Mouse (Mus musculus): ENCODE data around the gene C1qa. TPM values are rescaled to one million over a fixed set of nuclear protein-coding genes. Genes with fewer than 3 reads are reported as not detected.

C1qa gene
- polyA plus RNA-seq, 1 experiment from 2014 or later: 30.7 TPM

DNA sequence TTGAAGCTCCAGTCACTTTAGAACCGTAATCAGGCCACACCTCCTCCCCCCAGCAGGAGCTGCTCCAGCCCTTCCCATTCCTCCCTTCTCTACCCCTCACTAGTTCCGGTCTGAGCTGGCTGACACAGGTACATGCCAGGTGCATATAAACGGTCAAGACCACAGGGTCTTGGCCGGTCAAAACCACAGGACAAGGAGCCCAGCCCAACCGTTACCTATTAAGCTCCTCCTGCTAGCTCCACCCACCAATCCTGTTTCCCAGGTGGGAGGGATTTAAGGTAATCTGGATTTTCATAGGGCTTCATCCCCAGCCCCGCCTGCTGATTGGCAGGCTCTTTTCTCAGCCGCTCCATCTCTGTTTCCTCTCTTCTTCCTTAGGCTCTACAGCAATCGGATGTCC lies 20.4 kb downstream of the C1qa start:
- peaks cover 17% of the 10 kb centered on the region for H3K27me3 ChIP-seq

GRCm38 (mm10) chr4:136876971-136877370 lies 21.6 kb downstream of the C1qa start:
- no peak for ATAC-seq (replicated peaks; ENCODE audit: insufficient number of reproducible peaks, insufficient read depth, low FRiP score, low read depth)
- H3K4me2 ChIP-seq: no peak overlapping the region
- no peaks in the 10 kb centered on the region for H3K4me1 ChIP-seq (replicated peaks)
- 16% methylated on average over 7 of the region's 7 CpGs for WGBS
- H3K36me3 ChIP-seq: no peaks in the 10 kb centered on the region
- peaks cover 17% of the 10 kb centered on the region for H3K27me3 ChIP-seq
- H3K27ac ChIP-seq: no peak overlapping the region
- no peak overlapping the region for H3K9ac ChIP-seq
- H3K9me3 ChIP-seq (replicated peaks): no peaks in the 10 kb centered on the region
- H3K4me3 ChIP-seq: no peak overlapping the region

More for the DNA sequence above, 20.4 kb downstream of the C1qa start:
- H3K4me1 ChIP-seq (replicated peaks): no peaks in the 10 kb centered on the region
- no peak overlapping the region for H3K4me2 ChIP-seq
- no peak overlapping the region for H3K27ac ChIP-seq
- no peak overlapping the region for H3K9ac ChIP-seq
- ATAC-seq (replicated peaks; ENCODE audit: insufficient number of reproducible peaks, insufficient read depth, low FRiP score, low read depth): no peak
- no peak overlapping the region for H3K4me3 ChIP-seq
- WGBS: 34% methylated on average over 8 of the region's 8 CpGs
- no peaks in the 10 kb centered on the region for H3K36me3 ChIP-seq
- no peaks in the 10 kb centered on the region for H3K9me3 ChIP-seq (replicated peaks)

DNA sequence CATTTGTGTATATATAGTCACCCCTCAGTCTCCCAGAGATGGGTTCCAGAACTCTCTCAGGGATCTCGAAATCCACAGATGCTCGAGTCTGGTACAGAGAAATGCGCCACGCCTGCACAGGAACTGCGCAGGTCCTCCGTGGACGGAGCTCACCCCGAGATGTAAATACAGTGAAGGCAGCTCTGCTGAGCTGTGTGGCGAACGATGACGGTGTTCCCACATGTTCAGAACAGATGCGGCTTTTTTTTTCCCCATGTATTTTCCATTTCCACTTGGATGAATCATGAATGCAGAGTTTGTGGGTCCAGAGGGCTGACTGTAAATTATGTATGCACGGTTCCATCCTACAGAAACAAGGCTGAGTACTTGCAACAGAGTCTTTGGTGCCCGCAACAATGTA lies 23.6 kb downstream of the C1qa start:
- no peak for ATAC-seq (replicated peaks; ENCODE audit: insufficient number of reproducible peaks, insufficient read depth, low FRiP score, low read depth)
- Histone ChIP-seq H3K4me2 (no peak overlapping the region), H3K4me1 (replicated peaks) (no peaks in the 10 kb centered on the region), H3K9ac (no peak overlapping the region), H3K9me3 (replicated peaks) (no peaks in the 10 kb centered on the region), H3K27me3 (peaks cover 14% of the 10 kb centered on the region), H3K27ac (no peak overlapping the region), H3K4me3 (no peak overlapping the region), H3K36me3 (no peaks in the 10 kb centered on the region)
- 87% methylated on average over 14 of the region's 14 CpGs for WGBS

GRCm38 (mm10) chr4:136868371-136868770 lies 30.2 kb downstream of the C1qa start:
- 72% methylated on average over 6 of the region's 6 CpGs for WGBS
- no peak for ATAC-seq (replicated peaks; ENCODE audit: insufficient number of reproducible peaks, insufficient read depth, low FRiP score, low read depth)
- H3K27me3 ChIP-seq: peaks cover 46% of the 10 kb centered on the region
- H3K27ac ChIP-seq: no peak overlapping the region
- H3K4me2 ChIP-seq: no peak overlapping the region
- H3K9me3 ChIP-seq (replicated peaks): no peaks in the 10 kb centered on the region
- H3K36me3 ChIP-seq: no peaks in the 10 kb centered on the region
- no peak overlapping the region for H3K4me3 ChIP-seq
- H3K4me1 ChIP-seq (replicated peaks): no peaks in the 10 kb centered on the region
- no peak overlapping the region for H3K9ac ChIP-seq

GRCm38 (mm10) chr4:136867690-136868345 lies 30.8 kb downstream of the C1qa start:
- H3K36me3 ChIP-seq: no peaks in the 10 kb centered on the region
- no peak overlapping the region for H3K4me2 ChIP-seq
- no peak overlapping the region for H3K27ac ChIP-seq
- H3K4me3 ChIP-seq: no peak overlapping the region
- no peaks in the 10 kb centered on the region for H3K4me1 ChIP-seq (replicated peaks)
- H3K9me3 ChIP-seq (replicated peaks): no peaks in the 10 kb centered on the region
- H3K9ac ChIP-seq: no peak overlapping the region
- H3K27me3 ChIP-seq: peaks cover 51% of the 10 kb centered on the region
- ATAC-seq (replicated peaks; ENCODE audit: insufficient number of reproducible peaks, insufficient read depth, low FRiP score, low read depth): no peak
- WGBS: 11% methylated on average over 10 of the region's 12 CpGs

DNA sequence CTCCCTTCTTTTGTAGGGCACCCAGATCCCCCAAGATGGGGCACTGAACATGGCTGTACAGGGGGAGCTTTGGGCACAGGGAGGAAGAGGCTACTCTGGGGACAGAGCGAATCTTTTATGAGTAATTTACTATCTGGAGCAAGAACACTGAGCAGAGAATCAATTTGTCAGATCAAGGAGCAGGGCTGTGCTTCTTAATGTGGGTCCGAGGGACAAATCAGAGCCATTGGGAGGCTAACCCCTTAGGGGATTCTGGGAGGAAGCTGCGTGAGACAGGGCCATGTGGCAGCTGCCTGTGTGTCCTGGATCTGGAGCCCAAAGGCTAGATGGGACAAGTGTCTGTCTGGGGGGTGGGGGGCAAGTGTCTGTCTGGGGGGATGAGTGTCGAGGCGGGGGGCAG lies 33.1 kb downstream of the C1qa start:
- 70% methylated on average over 5 of the region's 5 CpGs for WGBS
- H3K9ac ChIP-seq: no peak overlapping the region
- no peak for ATAC-seq (replicated peaks; ENCODE audit: insufficient number of reproducible peaks, insufficient read depth, low FRiP score, low read depth)
- no peaks in the 10 kb centered on the region for H3K9me3 ChIP-seq (replicated peaks)
- H3K27me3 ChIP-seq: peaks cover 71% of the 10 kb centered on the region
- H3K36me3 ChIP-seq: no peaks in the 10 kb centered on the region
- no peak overlapping the region for H3K4me3 ChIP-seq
- no peak overlapping the region for H3K4me2 ChIP-seq
- H3K27ac ChIP-seq: no peak overlapping the region
- peaks cover 4% of the 10 kb centered on the region; the same call in 1 of the 2 replicates for H3K4me1 ChIP-seq (replicated peaks)

GRCm38 (mm10) chr4:136864751-136865470 lies 33.7 kb downstream of the C1qa start:
- no peak overlapping the region for H3K4me2 ChIP-seq
- H3K4me1 ChIP-seq (replicated peaks): peaks cover 4% of the 10 kb centered on the region; the same call in 1 of the 2 replicates
- no peaks in the 10 kb centered on the region for H3K36me3 ChIP-seq
- no peak overlapping the region for H3K27ac ChIP-seq
- no peak for ATAC-seq (replicated peaks; ENCODE audit: insufficient number of reproducible peaks, insufficient read depth, low FRiP score, low read depth)
- H3K4me3 ChIP-seq: no peak overlapping the region
- H3K27me3 ChIP-seq: peaks cover 72% of the 10 kb centered on the region
- H3K9me3 ChIP-seq (replicated peaks): no peaks in the 10 kb centered on the region
- 21% methylated on average over 15 of the region's 15 CpGs for WGBS
- no peak overlapping the region for H3K9ac ChIP-seq

GRCm38 (mm10) chr4:136863517-136863916 lies 35.1 kb downstream of the C1qa start:
- Histone ChIP-seq H3K27ac (no peak overlapping the region), H3K9ac (no peak overlapping the region), H3K4me3 (no peak overlapping the region), H3K4me2 (no peak overlapping the region), H3K4me1 (replicated peaks) (peaks cover 4% of the 10 kb centered on the region; the same call in 1 of the 2 replicates), H3K9me3 (replicated peaks) (no peaks in the 10 kb centered on the region), H3K36me3 (no peaks in the 10 kb centered on the region), H3K27me3 (peaks cover 74% of the 10 kb centered on the region)
- no peak for ATAC-seq (replicated peaks; ENCODE audit: insufficient number of reproducible peaks, insufficient read depth, low FRiP score, low read depth)
- WGBS: 23% methylated on average over 9 of the region's 9 CpGs

GRCm38 (mm10) chr4:136862411-136862810 lies 36.2 kb downstream of the C1qa start:
- Histone ChIP-seq H3K4me2 (no peak overlapping the region), H3K9me3 (replicated peaks) (no peaks in the 10 kb centered on the region), H3K27me3 (peaks cover 74% of the 10 kb centered on the region), H3K27ac (no peak overlapping the region), H3K9ac (no peak overlapping the region), H3K4me3 (no peak overlapping the region), H3K36me3 (no peaks in the 10 kb centered on the region), H3K4me1 (replicated peaks) (peaks cover 4% of the 10 kb centered on the region; the same call in 1 of the 2 replicates)
- whole genome bisulfite sequencing: 45% methylated on average over 2 of the region's 2 CpGs
- ATAC-seq (replicated peaks; ENCODE audit: insufficient number of reproducible peaks, insufficient read depth, low FRiP score, low read depth): no peak

DNA sequence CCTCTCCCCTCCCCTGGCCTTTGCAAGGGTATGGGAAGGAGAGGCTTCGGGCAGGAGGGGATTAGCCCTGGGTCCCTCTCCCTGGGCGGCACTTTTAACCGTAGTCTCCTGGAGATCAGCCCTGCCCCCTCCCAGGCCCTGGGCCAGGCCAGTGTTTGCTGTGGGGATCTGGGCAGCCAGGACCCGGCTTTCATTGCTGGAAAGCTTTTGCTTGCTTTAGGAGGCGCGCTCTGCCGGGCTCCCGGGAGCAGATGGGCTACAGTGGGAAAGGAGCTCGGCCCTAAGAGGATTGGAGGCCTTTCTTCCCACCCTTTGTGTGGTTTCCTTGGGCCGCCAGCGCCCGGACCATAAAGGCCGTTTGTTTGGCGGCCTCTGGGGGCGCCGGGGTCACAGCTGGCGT lies 36.8 kb downstream of the C1qa start:
- H3K4me2 ChIP-seq: 0 out of 2 replicates have a peak overlapping the region, but pooled peaks have one; percentile 13
- no peak overlapping the region for H3K4me3 ChIP-seq
- H3K27me3 ChIP-seq: peaks cover 74% of the 10 kb centered on the region
- no peak overlapping the region for H3K9ac ChIP-seq
- H3K9me3 ChIP-seq (replicated peaks): no peaks in the 10 kb centered on the region
- 8% methylated on average over 17 of the region's 17 CpGs for WGBS
- no peaks in the 10 kb centered on the region for H3K36me3 ChIP-seq
- no peak for ATAC-seq (replicated peaks; ENCODE audit: insufficient number of reproducible peaks, insufficient read depth, low FRiP score, low read depth)
- H3K4me1 ChIP-seq (replicated peaks): peaks cover 4% of the 10 kb centered on the region; the same call in 1 of the 2 replicates
- H3K27ac ChIP-seq: no peak overlapping the region

DNA sequence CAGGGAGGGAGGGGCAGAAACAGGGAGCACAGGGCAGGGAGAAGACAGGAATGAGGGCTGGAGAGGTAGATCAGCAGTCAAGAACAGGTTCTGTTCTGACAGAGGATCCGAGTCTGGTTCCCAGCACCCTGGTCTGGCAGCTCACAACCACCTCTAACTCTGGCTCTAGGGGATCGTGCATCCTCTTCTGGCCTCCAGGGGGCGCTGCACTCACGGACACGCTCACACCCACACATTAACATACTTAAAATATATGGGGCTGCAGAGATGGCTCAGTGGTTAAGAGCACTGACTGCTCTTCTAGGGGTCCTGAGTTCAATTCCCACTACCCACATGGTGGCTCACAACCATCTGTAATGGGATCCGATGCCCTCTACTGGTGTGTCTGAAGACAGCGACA lies 38.6 kb downstream of the C1qa start:
- no peak overlapping the region for H3K4me2 ChIP-seq
- H3K4me3 ChIP-seq: no peak overlapping the region
- H3K27me3 ChIP-seq: peaks cover 67% of the 10 kb centered on the region
- no peak overlapping the region for H3K9ac ChIP-seq
- H3K9me3 ChIP-seq (replicated peaks): no peaks in the 10 kb centered on the region
- ATAC-seq (replicated peaks; ENCODE audit: insufficient number of reproducible peaks, insufficient read depth, low FRiP score, low read depth): no peak
- WGBS: 78% methylated on average over 7 of the region's 7 CpGs
- H3K36me3 ChIP-seq: no peaks in the 10 kb centered on the region
- H3K27ac ChIP-seq: no peak overlapping the region
- peaks cover 4% of the 10 kb centered on the region; the same call in 1 of the 2 replicates for H3K4me1 ChIP-seq (replicated peaks)

- Histone ChIP-seq H3K27ac (no peak overlapping the region), H3K4me2 (no peak overlapping the region), H3K27me3 (peaks cover 27% of the 10 kb centered on the region), H3K9me3 (replicated peaks) (no peaks in the 10 kb centered on the region), H3K4me1 (replicated peaks) (no peaks in the 10 kb centered on the region), H3K9ac (no peak overlapping the region), H3K4me3 (no peak overlapping the region), H3K36me3 (no peaks in the 10 kb centered on the region)
- no peak for ATAC-seq (replicated peaks; ENCODE audit: insufficient number of reproducible peaks, insufficient read depth, low FRiP score, low read depth)
- WGBS: 28% methylated on average over 6 of the region's 6 CpGs
Observed at GRCm38 (mm10) chr4:136855081-136855480, 43.5 kb downstream of the C1qa start.
